Mouse (Mus musculus) E14TG2a.4 (cell line): ENCODE measurements around the gene Iqsec3.

Experiments
- CTCF ChIP-seq: conservative IDR thresholded peaks from 2 replicates; pipeline ENCODE4 v1.5.1; 2014; ENCODE audit warnings: low read length
- POU5F1 ChIP-seq: IDR thresholded peaks from 2 replicates; pipeline ENCODE4 v1.6.1; 2014; ENCODE audit warnings: low read length, borderline replicate concordance

GRCm38 (mm10) chr6:121457381-121457780, 16.1 kb downstream of the Iqsec3 start:
- TF ChIP-seq CTCF (no peak), POU5F1 (no peak)
